Mouse (Mus musculus) stomach, adult 2 months (tissue): ENCODE results near the gene Lefty2. TPM values are rescaled to one million over a fixed set of nuclear protein-coding genes. Genes with fewer than 3 reads are reported as not detected.

Source experiments
- polyA plus RNA-seq: library from polyadenylated mRNA; depleted of rRNA; stranded (reverse); fragments of >200 nt; gene quantifications from 2 replicates; pipeline ENCODE4 v1.2.3, GENCODE M21; 2012; rRNA removed

The Lefty2 gene
- not detected in 2 replicates for polyA plus RNA-seq

DNA sequence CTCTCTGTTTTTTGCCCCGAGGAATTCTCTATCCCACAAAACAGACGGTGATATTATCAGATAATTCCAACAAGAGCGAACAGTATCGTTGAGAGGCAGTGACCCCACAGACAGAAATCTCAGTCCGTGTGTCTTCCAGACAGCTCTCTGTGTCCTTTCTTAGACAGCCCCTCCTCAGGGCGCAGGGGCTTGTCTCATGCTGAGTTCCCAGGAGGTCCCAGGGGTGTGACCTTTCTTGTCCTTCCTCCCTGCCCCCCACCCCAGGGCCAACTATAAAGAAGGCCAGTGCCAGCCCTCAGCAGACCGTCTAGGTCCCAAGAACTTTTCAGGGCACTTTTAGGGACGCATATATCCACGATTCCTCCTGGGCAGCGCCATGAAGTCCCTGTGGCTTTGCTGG, at the start of gene Lefty2:
TSS of gene Lefty2 (plus strand) at position 301 of the 400 bp plus-strand sequence.

DNA sequence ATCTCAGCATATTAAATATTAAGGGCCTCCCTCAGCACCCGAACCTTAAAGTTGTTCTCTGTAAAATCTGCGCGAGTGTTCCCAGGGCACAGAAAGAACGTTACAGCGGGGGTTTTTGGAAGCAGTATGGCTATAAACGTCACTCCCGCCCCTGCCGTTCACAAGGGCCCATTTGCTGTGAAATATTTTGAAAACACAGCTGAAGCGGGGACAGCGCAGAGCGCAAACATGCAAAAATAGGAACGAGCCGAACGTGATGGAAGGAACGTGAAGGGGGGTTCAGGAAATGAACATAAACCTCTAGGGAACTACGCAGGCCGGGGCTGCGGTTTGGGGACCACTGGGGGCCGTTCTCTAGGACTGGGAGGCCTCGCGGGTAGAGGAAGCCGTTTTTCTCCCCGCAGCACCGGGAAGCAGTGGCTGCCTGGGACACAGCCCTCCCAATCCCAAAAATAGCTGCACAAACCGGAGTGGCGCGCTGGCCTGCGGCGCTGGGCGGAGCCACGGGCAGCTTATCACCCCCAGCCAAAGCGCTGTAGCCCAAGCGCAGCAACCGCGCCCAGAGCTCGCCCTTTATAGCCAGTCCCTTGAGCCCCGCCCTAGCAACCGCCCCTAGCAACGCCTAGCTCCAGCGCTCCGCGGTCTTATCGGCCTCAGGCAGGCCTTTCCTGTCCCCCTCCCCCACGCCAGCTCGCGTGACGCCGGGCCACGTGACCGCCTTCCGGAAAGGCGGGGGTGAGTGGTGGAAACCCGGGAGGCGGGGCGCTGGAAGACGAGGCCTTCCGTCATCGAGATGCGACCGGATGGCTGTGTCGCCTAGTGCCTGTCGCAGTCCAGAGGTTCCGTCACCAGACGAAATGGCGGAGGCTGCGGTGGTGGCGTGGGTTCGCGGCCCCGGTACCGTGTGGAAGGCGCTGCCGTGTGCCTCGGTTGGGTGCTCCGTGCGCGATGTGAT, 42.3 kb upstream of the Lefty2 start, which contains the start of gene Sde2:
TSS of gene Sde2 (plus strand) at position 812 of the 955 bp plus-strand sequence.

DNA sequence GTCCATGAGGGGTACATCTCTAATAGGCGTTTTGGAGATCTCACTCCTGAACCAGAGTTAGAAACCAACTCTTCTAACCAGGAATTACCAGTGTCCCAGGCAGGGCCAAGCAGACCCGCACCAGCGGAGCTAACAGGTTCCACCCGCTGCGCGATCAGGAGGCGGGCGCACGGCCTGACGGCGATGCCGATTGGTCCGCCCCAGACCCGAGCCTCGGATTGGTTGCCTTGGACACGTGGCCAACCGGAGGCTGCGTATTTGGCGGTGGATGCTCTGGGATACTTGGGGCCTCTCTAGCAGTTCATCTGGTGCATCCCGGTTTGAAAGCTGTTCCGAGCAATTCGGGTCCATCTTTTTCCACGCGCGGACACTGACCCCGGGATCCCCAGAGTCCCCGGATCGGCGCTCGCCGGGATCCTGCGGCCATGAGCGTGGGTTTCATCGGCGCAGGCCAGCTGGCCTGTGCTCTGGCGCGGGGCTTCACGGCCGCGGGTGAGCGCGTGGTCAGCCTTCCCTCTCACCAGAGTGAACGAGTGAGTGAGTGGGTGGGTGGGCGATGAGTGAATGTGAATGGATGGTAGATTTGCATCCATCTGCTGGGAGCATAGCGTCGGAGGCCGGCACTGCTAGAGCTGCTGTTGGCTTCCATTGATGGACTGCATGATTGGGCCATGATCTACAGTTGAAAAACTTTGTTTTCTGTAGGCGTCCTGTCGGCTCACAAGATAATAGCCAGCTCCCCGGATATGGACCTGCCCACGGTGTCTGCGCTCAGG, 11.3 kb downstream of the Lefty2 start, which contains the start of gene Pycr2:
TSS of gene Pycr2 (plus strand) at position 255 of the 776 bp plus-strand sequence.

DNA sequence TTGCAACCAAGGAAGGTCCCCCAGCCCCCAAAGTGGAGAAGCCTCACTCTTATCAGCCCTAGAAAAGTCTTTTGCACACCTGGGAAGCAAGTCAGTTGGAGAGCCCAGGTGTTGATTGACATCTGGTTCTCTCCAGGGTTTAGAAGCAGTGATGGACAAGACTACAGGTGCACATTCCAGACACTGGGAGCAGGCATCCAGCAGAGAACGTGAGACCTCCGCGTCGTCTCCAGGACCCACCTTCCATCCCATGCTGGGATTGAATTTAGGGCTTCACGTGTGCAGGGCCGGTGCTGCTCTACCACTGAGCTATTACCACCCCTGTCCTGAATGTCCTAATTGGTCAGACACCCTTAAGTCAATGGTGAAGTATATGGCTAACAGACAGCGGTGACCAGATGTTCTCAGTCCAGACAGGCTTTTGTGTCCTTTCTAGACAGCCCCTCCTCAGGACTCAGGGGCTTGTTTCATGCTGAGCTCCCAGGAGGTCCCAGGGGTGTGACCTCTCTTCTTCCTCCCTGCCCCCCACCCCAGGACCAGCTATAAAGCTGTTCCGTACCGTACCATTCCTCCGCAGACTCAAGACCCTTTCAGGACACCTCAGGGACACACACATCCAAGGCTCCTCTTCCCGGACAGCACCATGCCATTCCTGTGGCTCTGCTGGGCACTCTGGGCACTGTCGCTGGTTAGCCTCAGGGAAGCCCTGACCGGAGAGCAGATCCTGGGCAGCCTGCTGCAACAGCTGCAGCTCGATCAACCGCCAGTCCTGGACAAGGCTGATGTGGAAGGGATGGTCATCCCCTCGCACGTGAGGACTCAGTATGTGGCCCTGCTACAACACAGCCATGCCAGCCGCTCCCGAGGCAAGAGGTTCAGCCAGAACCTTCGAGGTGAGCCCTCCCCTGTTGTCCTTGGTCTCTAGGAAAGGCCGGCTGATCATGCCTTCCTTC, 41.8 kb downstream of the Lefty2 start, which contains the start of gene Lefty1:
TSS of gene Lefty1 (plus strand) at position 556 of the 953 bp plus-strand sequence.

DNA sequence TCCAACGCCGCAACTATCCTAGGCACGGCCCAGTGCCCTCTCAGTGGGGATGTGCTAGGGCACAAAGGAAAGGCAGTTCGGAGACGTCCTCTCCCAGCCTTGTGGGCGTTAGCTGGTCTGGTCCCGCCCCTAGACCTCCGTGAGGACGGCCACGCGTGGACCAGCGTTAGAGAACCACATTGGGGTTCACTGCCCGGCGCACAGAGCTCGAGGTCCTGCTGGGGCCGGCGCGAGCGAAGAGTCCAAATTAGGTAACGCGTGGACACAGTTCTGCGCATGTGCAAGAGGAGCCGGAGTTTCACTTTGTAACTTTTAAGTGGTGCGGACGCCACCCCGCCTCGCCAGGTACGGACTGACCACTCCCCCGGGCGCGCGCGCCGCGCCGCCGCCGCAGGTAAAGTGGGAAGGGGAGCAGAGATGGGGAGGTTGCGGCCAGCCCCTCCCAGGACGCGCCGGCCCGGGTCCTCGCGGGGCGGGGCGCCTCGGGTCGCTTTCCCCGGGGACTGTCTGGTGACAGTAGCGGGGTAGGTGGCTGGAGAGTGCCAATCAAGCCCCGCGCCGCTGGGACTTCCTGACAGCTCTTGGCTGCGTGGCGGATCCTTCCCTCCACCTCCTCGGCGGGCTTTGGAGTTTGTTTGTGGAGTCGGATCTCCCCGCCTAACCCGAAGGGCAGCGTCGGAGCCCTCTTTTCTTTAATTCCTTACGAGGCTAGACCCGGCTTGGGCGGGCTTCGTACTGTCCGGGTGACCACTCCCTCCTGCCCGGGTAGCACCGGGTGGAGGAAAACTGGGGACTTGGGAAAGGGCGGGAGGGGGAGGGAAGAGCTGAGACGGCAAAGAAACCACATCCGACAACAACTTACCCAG, 49.5 kb downstream of the Lefty2 start, which contains the start of gene Tmem63a:
TSS of gene Tmem63a (plus strand) at position 179 of the 866 bp plus-strand sequence.

Other genes starting within 250 kb of the Lefty2 start
- not detected in 2 replicates for gene Mixl1, start 196.1 kb upstream of the Lefty2 start, polyA plus RNA-seq
- 4.7 and 5.1 TPM in 2 replicates for gene Acbd3, start 167.1 kb upstream of the Lefty2 start, polyA plus RNA-seq
- gene H3f3a, start 79.2 kb upstream of the Lefty2 start, polyA plus RNA-seq, result 38.2 and 53.7 TPM in 2 replicates
- 1.6 and 2.4 TPM in 2 replicates for gene Sde2, start 42.0 kb upstream of the Lefty2 start, polyA plus RNA-seq
- 32.6 and 43.3 TPM in 2 replicates for gene Pycr2, start 11.2 kb downstream of the Lefty2 start, polyA plus RNA-seq
- 7.7 and 8.0 TPM in 2 replicates for gene Lefty1, start 41.9 kb downstream of the Lefty2 start, polyA plus RNA-seq
- 92.4 and 94.7 TPM in 2 replicates for gene Tmem63a, start 49.2 kb downstream of the Lefty2 start, polyA plus RNA-seq
- gene Ephx1, start 127.8 kb downstream of the Lefty2 start, polyA plus RNA-seq, result 19.1 and 26.4 TPM in 2 replicates
- gene 9130409I23Rik, start 158.1 kb downstream of the Lefty2 start, polyA plus RNA-seq, result 2.6 and 3.7 TPM in 2 replicates